Mouse (Mus musculus): ENCODE measurements around the gene Zp1. TPM values are rescaled to one million over a fixed set of nuclear protein-coding genes. Genes with fewer than 3 reads are reported as not detected.

Zp1 gene
- not detected for polyA plus RNA-seq (2015; fragmentation: Illumina TruSeq; extraction: RNeasy Lipid Tissue Mini Kit (QIAGEN cat#74804); ENCODE audit: insufficient read depth, low replicate concordance)

DNA sequence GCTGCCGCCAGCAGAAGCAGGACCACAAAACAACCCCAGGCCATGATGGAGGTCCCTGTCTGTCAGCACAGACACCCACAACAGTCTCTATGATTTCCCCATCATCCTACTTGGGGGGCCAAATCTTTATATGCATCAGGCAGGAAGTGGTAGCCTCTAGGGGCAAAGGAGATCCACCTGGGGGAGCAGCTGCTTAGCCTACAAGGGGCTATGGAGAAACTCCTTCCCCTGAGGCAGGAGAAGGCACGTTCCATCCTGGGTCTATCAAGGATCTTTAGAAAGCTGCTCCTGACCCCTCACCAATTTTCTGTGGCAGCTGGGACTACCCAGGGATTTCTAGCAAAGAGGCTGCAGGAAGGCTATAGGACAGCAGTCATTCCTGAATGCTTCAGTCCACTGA is at the start of gene Zp1:
Gene Zp1, minus strand, starts transcription at position 101 of the 400 bp plus-strand sequence.

DNA sequence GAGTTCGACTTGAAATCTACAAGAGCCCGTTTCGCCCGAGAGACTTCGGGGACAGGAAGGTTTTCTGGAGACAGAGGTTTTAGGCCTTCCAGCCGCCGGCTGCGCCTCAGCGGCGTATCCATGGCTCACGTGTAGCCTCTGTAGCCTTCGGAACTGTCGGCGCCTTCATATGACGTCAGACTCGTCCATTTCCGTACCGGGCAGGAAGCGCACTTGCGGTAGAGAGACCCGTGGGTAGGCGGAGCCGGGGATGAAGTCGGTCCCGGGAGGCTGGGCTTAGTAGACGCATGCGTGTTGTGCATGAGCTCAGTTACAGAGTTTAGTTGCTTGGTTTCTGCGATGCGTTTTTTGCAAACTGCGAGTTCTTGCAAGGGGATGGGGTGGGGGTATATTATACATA is 28.7 kb upstream of the Zp1 start, which contains the start of gene Ccdc86:
Gene Ccdc86, minus strand, starts transcription at position 155 of the 400 bp plus-strand sequence.

DNA sequence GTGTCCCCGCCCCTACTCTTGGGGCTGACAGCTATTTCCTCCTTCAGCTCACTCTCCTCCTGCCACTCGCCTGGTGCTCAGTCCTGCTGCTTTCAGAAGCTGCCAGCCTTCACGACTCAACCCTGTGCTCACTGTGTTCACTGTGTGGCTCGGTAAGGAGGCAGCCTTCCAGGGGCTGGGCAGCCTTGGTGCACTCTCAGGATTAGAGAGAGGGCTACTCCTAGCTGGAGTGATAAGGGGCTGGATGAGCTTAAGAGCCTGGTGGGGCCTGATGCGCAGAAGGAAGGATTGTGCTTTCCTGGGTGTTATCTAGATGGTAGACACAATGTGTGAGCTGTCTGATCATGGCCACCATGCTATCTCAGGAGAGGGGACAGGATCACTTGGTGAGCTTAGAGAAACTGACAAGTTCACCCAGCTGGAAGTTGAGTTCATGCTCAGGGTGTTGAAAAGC is 16.7 kb upstream of the Zp1 start, which contains the start of gene Ptgdr2:
Gene Ptgdr2, plus strand, starts transcription at position 51 of the 454 bp plus-strand sequence.

DNA sequence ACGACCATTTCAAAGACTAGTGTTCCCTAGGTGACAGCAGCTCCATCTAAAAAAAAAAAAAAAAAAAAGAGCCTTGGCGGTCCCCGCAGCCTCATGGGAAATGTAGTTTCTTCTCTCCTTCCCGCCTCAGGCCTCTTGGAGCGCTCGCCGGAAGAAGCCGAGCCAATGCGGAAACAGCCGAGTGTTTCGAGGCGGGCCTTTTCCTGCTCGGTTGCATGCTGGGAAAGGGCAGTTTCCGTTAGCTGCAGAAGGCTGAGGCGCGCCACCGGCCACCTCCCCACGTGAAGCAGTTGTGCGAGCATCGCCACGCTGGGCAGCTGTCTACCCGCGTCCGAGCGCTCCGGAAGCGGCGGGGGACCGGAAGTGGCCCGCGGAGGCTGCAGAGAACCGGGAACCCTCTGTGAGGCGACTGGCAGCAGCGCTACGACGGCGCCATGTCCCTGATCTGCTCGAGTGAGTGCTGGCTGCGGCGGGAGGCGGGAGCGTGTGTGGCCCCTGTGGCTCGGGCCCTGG is 25.4 kb downstream of the Zp1 start, which contains the start of gene Prpf19:
Gene Prpf19, plus strand, starts transcription at position 216 of the 513 bp plus-strand sequence.

DNA sequence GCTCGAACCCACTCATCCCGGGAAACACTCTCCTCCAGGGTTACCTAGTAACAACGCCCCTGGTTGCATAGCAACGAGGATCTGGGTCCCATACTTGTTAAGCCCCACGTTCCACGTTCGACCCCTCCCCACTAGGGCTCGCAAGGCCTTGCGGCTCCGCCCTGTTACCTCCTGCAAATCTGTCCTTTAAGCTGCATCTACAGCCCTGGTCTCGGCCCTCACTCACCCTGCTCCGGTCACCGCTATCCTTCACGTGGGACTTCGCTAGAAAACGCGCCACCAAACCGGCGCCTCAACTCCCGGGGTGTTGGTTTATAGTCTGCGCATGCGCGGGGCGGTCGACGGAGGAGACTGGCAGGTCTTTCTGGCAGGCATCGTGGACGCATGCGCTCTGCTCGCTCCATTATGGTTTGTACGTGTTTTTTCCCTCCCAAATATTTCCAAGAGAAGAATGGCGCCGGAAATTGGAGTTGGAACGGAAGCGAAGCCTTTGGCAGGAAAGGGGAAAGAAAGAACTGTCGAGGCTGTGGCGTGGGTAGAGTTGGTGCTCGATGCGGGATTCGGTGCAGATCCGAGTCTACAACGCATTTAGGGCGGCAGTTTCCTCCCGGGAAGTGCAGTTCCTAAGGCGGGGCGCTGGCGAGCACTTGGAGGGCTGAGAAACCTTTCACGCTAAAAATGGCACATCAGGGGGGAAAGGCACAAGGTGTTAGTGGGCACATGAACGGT is 38.8 kb downstream of the Zp1 start, which contains the start of gene Tmem109:
Gene Tmem109, minus strand, starts transcription at position 576 of the 729 bp plus-strand sequence.

DNA sequence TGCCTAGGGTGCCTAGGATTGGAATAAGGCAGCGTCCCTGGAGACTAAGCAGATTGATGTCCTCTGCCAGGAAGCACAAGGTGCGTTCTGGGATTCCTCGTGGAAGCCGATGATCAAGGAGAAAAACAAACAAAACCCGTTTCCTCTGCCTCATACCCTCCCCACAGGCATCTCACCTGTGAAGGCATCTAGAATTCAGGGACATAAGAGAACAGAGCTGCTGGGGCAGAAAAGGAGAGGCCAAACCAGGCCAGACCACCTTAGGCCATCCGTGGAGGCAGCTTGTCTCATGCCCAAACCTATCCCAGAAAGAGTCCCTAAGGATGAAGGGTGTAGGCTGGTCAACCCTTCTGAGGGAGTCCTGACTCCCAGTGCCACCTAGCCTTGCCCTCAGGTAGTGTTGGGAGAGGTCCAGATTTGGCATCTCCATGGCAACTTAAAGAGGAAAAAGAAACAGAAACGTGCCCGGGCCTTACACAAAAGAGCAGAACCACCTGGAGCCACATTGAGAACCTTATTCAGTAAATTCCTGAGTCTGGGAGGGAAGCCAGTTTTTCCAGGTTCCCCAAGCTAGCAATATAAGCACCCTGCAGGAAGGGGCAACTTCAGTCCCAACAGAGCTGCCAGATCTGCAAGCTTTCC is 50.4 kb downstream of the Zp1 start, which contains the start of gene Tmem132a:
Gene Tmem132a, minus strand, starts transcription at position 55 of the 642 bp plus-strand sequence.

Other genes with a start within 250 kb of the Zp1 start
- gene Pga5, start 242.6 kb downstream of the Zp1 start, polyA plus RNA-seq (2015; fragmentation: Illumina TruSeq; extraction: RNeasy Lipid Tissue Mini Kit (QIAGEN cat#74804); ENCODE audit: insufficient read depth, low replicate concordance), result not detected
- 11.2 TPM for gene Vps37c, start 231.9 kb downstream of the Zp1 start, polyA plus RNA-seq (2015; fragmentation: Illumina TruSeq; extraction: RNeasy Lipid Tissue Mini Kit (QIAGEN cat#74804); ENCODE audit: insufficient read depth, low replicate concordance)
- gene Cd5, start 181.6 kb downstream of the Zp1 start, polyA plus RNA-seq (2015; fragmentation: Illumina TruSeq; extraction: RNeasy Lipid Tissue Mini Kit (QIAGEN cat#74804); ENCODE audit: insufficient read depth, low replicate concordance), result 33.1 TPM
- gene Cd6, start 90.6 kb downstream of the Zp1 start, polyA plus RNA-seq (2015; fragmentation: Illumina TruSeq; extraction: RNeasy Lipid Tissue Mini Kit (QIAGEN cat#74804); ENCODE audit: insufficient read depth, low replicate concordance), result 24.1 TPM
- gene Slc15a3, start 80.9 kb downstream of the Zp1 start, polyA plus RNA-seq (2015; fragmentation: Illumina TruSeq; extraction: RNeasy Lipid Tissue Mini Kit (QIAGEN cat#74804); ENCODE audit: insufficient read depth, low replicate concordance), result 22.5 TPM
- 0.36 TPM for gene Tmem132a, start 50.7 kb downstream of the Zp1 start, polyA plus RNA-seq (2015; fragmentation: Illumina TruSeq; extraction: RNeasy Lipid Tissue Mini Kit (QIAGEN cat#74804); ENCODE audit: insufficient read depth, low replicate concordance)
- 16.3 TPM for gene Tmem109, start 38.6 kb downstream of the Zp1 start, polyA plus RNA-seq (2015; fragmentation: Illumina TruSeq; extraction: RNeasy Lipid Tissue Mini Kit (QIAGEN cat#74804); ENCODE audit: insufficient read depth, low replicate concordance)
- 103 TPM for gene Prpf19, start 25.4 kb downstream of the Zp1 start, polyA plus RNA-seq (2015; fragmentation: Illumina TruSeq; extraction: RNeasy Lipid Tissue Mini Kit (QIAGEN cat#74804); ENCODE audit: insufficient read depth, low replicate concordance)
- gene Ptgdr2, start 16.5 kb upstream of the Zp1 start, polyA plus RNA-seq (2015; fragmentation: Illumina TruSeq; extraction: RNeasy Lipid Tissue Mini Kit (QIAGEN cat#74804); ENCODE audit: insufficient read depth, low replicate concordance), result 0.14 TPM
- 7.5 TPM for gene Ccdc86, start 28.6 kb upstream of the Zp1 start, polyA plus RNA-seq (2015; fragmentation: Illumina TruSeq; extraction: RNeasy Lipid Tissue Mini Kit (QIAGEN cat#74804); ENCODE audit: insufficient read depth, low replicate concordance)
- gene Ms4a10, start 54.0 kb upstream of the Zp1 start, polyA plus RNA-seq (2015; fragmentation: Illumina TruSeq; extraction: RNeasy Lipid Tissue Mini Kit (QIAGEN cat#74804); ENCODE audit: insufficient read depth, low replicate concordance), result not detected
- gene Ms4a15, start 72.6 kb upstream of the Zp1 start, polyA plus RNA-seq (2015; fragmentation: Illumina TruSeq; extraction: RNeasy Lipid Tissue Mini Kit (QIAGEN cat#74804); ENCODE audit: insufficient read depth, low replicate concordance), result not detected
- gene Ms4a18, start 97.4 kb upstream of the Zp1 start, polyA plus RNA-seq (2015; fragmentation: Illumina TruSeq; extraction: RNeasy Lipid Tissue Mini Kit (QIAGEN cat#74804); ENCODE audit: insufficient read depth, low replicate concordance), result not detected
- gene Ms4a8a, start 160.5 kb upstream of the Zp1 start, polyA plus RNA-seq (2015; fragmentation: Illumina TruSeq; extraction: RNeasy Lipid Tissue Mini Kit (QIAGEN cat#74804); ENCODE audit: insufficient read depth, low replicate concordance), result 9.2 TPM
- not detected for gene 1700017D01Rik, start 210.2 kb upstream of the Zp1 start, polyA plus RNA-seq (2015; fragmentation: Illumina TruSeq; extraction: RNeasy Lipid Tissue Mini Kit (QIAGEN cat#74804); ENCODE audit: insufficient read depth, low replicate concordance)
- gene 1700025F22Rik, start 244.7 kb upstream of the Zp1 start, polyA plus RNA-seq (2015; fragmentation: Illumina TruSeq; extraction: RNeasy Lipid Tissue Mini Kit (QIAGEN cat#74804); ENCODE audit: insufficient read depth, low replicate concordance), result not detected